Mouse (Mus musculus) G1E (cell line): ENCODE results near the gene Hmcn2.

Experiments used
- CTCF ChIP-seq: IDR thresholded peaks from 2 replicates; pipeline ENCODE4 v1.5.1; 2012; ENCODE audit warnings: low read depth, low read length, inconsistent platforms, mixed read lengths
- GATA1 ChIP-seq: IDR thresholded peaks from 2 replicates; pipeline ENCODE4 v1.6.1; 2012; ENCODE audit warnings: borderline replicate concordance, low read length, inconsistent platforms, mixed read lengths
- POLR2AphosphoS5 ChIP-seq: IDR thresholded peaks from 2 replicates; pipeline ENCODE4 v1.6.1; 2012; ENCODE audit warnings: low read depth, low read length, inconsistent platforms; ENCODE audit not compliant: insufficient replicate concordance
- TAL1 ChIP-seq: conservative IDR thresholded peaks from 2 replicates; pipeline ENCODE4 v1.6.1; 2012; ENCODE audit warnings: low read depth, low read length, inconsistent platforms, mixed read lengths

DNA sequence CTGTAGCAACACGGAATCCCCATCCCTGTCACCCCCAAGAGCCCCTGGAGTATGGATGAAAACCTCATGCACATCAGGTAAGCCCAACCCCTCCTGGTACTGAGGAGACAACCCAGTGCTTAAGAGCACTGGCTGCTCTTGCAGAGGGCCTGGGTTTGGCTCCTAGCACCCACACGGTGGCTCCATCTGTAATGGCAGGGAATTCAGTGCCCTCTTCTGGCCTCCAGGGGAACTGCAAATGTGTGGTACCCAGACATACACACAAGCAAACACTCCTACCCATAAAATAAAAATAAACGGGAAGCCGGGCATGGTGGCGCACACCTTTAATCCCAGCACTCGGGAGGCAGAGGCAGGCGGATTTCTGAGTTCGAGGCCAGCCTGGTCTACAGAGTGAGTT lies 178.1 kb downstream of the Hmcn2 start:
- TF ChIP-seq CTCF, result no peak
- TF ChIP-seq GATA1, result no peak
- no peak for TF ChIP-seq POLR2AphosphoS5
- no peak for TF ChIP-seq TAL1
